9 mouse cellular contexts compared by ENCODE assay signal in genomic region chr8:120807719-120808118, GRCm38 (mm10).
DNase-seq lines count a peak whose midpoint lies in the region; ATAC-seq and TF ChIP-seq lines count a peak whose summit lies in the region.
"Had no signal": no experiment of that assay in that cellular context is flagged by ENCODE, and none has a peak within 500 bp of the region (broad histone marks: within the 10 kb centered on the region; RNA-seq: fewer than 3 reads in every experiment).

No protein-coding gene starts in this region.

- no peak overlapping the region for H3K4me2 ChIP-seq in hindbrain, postnatal 0 days (ENCODE audit: low read depth, low read length)
- H3K4me2 ChIP-seq in hindbrain, embryonic 11.5 days (replicated peaks; ENCODE audit: low read depth, low read length), result no peak overlapping the region
- no peak overlapping the region for H3K4me2 ChIP-seq in hindbrain, embryonic 13.5 days

- no peak for ATAC-seq in hindbrain, postnatal 0 days
- no peak for ATAC-seq in hindbrain, embryonic 11.5 days (ENCODE audit: low FRiP score)
- ATAC-seq in hindbrain, embryonic 13.5 days (ENCODE audit: low FRiP score), result no peak

- H3K4me1 ChIP-seq in hindbrain, postnatal 0 days (ENCODE audit: insufficient read depth, low read length), result no peaks in the 10 kb centered on the region
- H3K4me1 ChIP-seq in hindbrain, embryonic 11.5 days (replicated peaks; ENCODE audit: control insufficient read depth, insufficient read depth, low read length), result no peaks in the 10 kb centered on the region
- no peaks in the 10 kb centered on the region for H3K4me1 ChIP-seq in hindbrain, embryonic 13.5 days (replicated peaks)

- H3K27ac ChIP-seq in hindbrain, postnatal 0 days, result no peak overlapping the region
- H3K27ac ChIP-seq in hindbrain, embryonic 11.5 days (ENCODE audit: low read depth, low read length), result no peak overlapping the region
- no peak overlapping the region for H3K27ac ChIP-seq in hindbrain, embryonic 13.5 days

- H3K4me3 ChIP-seq in hindbrain, postnatal 0 days (ENCODE audit: low read length), result no peak overlapping the region
- no peak overlapping the region for H3K4me3 ChIP-seq in hindbrain, embryonic 11.5 days (ENCODE audit: low read depth, low read length)
- H3K4me3 ChIP-seq in hindbrain, embryonic 13.5 days, result no peak overlapping the region

- peak; percentile 46 for DNase-seq in hindbrain, postnatal 0 days (ENCODE audit: low spot score)
- DNase-seq in hindbrain, embryonic 11.5 days (ENCODE audit: low spot score), result no peak
- peak; percentile 71 for DNase-seq in 416B (ENCODE audit: low read depth)
- peak; percentile 27 for DNase-seq in NIH3T3 (ENCODE audit: low read depth)
- peak; percentile 52 for DNase-seq in kidney, postnatal 10 days
- DNase-seq in urinary bladder, adult 18-20 months (ENCODE audit: low spot score in 2 of 2), result no peak
- no peak for DNase-seq in cerebellum, postnatal 4 days (ENCODE audit: low spot score in 2 of 2)
- DNase-seq: layer of hippocampus, adult 9-11 months had no signal

- TF ChIP-seq CTCF in hindbrain, postnatal 0 days (IDR thresholded peaks at IDR 0.05; ENCODE audit: low read depth), result peak; percentile 64

- H3K9ac ChIP-seq in hindbrain, postnatal 0 days (replicated peaks; ENCODE audit: low read length), result no peak overlapping the region
- H3K9ac ChIP-seq in hindbrain, embryonic 11.5 days (ENCODE audit: low read depth, low read length), result no peak overlapping the region
- H3K9ac ChIP-seq in hindbrain, embryonic 13.5 days, result no peak overlapping the region

- 58% methylated on average over 6 of the region's 6 CpGs for WGBS in hindbrain, postnatal 0 days
- 45% methylated on average over 6 of the region's 6 CpGs for WGBS in hindbrain, embryonic 11.5 days
- 58% methylated on average over 6 of the region's 6 CpGs for WGBS in hindbrain, embryonic 13.5 days

- H3K9me3 ChIP-seq in hindbrain, postnatal 0 days (ENCODE audit: low read length), result no peaks in the 10 kb centered on the region
- no peaks in the 10 kb centered on the region for H3K9me3 ChIP-seq in hindbrain, embryonic 11.5 days (ENCODE audit: control insufficient read depth, low read length)
- no peaks in the 10 kb centered on the region for H3K9me3 ChIP-seq in hindbrain, embryonic 13.5 days

- H3K36me3 ChIP-seq in hindbrain, postnatal 0 days (ENCODE audit: insufficient read depth, low read length), result no peaks in the 10 kb centered on the region
- H3K36me3 ChIP-seq in hindbrain, embryonic 11.5 days (ENCODE audit: control insufficient read depth, insufficient read depth, low read length), result no peaks in the 10 kb centered on the region
- H3K36me3 ChIP-seq in hindbrain, embryonic 13.5 days, result no peaks in the 10 kb centered on the region

- H3K27me3 ChIP-seq in hindbrain, postnatal 0 days (ENCODE audit: insufficient read depth, low read length), result no peaks in the 10 kb centered on the region
- H3K27me3 ChIP-seq in hindbrain, embryonic 11.5 days (ENCODE audit: control insufficient read depth, insufficient read depth, low read length), result no peaks in the 10 kb centered on the region
- H3K27me3 ChIP-seq in hindbrain, embryonic 13.5 days, result peaks cover 24% of the 10 kb centered on the region; the same call in 1 of the 2 replicates

Comparison
In these comparisons a context has a peak if more than half of its experiments do, and no peak if none do; other contexts are left out.
1. DNase-seq: peak in hindbrain, postnatal 0 days (single experiment), 416B (single experiment), NIH3T3 (single experiment) and kidney, postnatal 10 days (single experiment); none in hindbrain, embryonic 11.5 days (single experiment), urinary bladder, adult 18-20 months (0 of 2) and cerebellum, postnatal 4 days (0 of 2).